Mouse (Mus musculus): ENCODE data around the gene Psmd5.
"Not testable (repeated sequence)": the region's sequence is repeated elsewhere in the genome, so short reads cannot be mapped to it uniquely, and the experiment has no call there.

Gene Psmd5

DNA sequence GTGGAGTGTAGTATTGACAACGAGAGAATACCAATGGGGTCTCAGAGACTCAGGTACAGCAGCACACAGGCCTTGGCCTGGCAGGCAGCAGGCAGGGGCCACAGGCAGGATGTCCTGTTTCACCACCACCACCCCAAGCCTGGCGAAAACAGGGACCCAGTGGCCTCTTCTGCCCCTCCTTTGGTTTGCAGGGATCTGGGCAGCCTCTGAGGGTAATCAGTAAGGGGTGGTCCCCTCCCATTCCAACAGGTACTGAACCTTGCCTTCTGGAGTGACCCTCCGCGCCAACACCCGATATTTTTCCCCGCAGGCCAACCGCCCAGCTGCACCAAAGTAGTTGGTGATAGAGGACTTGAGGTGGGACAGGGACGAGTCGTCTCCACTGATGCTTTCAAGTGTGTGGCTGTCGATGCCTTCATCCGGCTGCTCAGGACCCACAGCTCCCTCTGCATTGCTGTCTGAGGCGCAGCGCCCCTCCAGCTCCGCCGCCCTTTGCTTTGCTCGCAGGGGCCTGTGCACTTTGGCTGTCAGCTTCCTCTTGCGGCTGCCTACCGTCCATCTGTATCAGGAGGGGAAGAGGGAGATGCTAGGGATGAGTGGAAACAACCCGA lies 20.8 kb upstream of the Psmd5 start:
- DNase-seq = no peak

DNA sequence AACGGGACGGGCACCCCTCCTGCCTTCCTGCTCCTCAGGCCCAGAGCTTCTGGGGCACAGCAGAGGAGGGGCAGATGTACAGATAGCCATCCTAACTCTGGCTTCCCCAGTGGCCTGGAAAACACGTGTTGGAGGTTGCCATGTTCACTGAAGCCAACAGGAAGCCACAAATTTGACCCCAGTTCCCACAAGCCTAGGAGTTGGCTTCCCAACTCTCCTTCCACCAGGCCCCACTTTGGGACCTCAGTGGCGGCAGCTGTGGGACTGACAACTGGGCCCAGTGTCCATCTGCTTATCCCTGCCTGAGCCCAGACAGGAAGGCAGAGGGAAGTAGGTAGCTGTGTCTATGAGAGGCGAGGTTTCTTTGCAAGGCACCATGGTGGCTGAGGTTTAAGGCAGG lies 19.2 kb upstream of the Psmd5 start:
- no peak for DNase-seq

DNA sequence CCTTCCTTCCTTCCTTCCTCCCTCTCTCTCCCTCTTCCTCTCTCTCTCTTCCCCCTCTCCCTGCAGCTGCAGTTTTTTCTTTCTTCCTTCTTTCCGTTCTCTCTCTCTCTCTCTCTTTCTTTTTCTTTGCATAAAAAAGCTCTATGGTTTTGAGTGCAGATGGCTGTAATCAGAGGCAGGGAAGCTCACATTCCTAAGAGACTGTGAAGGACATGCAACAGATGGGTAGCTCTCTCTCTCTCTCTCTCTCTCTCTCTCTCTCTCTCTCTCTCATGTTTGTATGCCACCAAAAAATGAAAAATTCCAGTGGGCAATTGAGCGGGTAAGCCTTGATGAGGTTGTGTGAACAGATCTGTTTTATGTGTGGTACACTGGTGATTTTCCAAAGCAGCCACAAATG lies 9.4 kb upstream of the Psmd5 start:
- DNase-seq = no peak

DNA sequence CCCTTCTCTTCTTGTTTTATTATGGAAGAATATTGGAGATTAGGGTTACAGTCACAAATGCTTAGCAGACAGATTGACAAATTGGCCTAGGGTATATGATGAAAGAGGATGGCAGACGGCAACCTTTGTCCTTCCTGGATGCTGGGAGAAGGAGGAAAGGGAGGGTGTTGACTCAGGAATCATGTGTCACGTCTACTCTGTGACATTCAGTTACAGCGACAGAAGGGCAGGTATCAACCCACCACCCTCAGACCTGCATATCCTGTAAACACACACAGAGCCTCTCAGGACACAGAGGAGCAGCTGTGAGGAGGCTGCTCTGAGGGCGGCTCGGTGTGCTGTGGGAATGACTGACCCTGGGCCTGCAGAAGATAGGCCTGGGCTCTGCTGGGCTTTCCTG lies 8.4 kb upstream of the Psmd5 start:
- DNase-seq = no peak

DNA sequence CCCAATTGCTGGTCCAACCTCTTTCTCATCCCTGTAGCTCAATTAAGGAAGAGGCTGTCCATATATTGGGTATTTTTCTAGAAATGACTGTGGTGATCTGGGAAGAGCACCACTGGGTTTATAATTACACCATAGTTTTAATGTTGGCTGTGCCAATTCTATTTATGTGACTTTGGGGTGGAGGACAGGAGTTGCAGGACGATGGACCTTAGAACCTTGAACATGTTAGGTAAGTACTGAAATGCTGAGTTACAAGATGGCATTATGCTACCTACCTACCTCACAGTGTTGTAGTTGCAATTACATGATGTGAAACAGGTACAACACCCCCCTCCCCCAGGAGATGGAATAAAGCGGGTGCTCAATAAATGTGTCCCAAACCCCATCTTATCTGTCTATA lies 8.0 kb upstream of the Psmd5 start:
- DNase-seq = no peak

DNA sequence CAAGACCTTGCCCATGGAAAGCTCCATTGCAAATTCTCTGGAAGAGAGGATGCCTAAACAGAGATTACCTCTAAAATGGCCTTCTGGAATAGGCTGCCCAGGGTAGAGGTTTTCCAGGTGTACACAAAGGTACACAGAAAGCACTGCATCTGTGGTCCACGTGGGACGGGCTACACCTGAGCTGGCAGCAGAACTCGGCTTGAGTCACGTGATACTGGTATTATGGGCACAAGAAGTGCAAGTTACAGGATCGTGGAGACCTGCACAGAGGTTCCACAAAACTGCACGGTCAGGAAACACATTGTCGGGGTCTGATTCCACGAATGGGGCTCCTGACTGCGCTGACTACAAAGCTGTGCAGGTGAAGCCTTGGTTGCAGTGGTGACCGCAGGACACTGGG lies 5.3 kb upstream of the Psmd5 start:
- DNase-seq = no peak

DNA sequence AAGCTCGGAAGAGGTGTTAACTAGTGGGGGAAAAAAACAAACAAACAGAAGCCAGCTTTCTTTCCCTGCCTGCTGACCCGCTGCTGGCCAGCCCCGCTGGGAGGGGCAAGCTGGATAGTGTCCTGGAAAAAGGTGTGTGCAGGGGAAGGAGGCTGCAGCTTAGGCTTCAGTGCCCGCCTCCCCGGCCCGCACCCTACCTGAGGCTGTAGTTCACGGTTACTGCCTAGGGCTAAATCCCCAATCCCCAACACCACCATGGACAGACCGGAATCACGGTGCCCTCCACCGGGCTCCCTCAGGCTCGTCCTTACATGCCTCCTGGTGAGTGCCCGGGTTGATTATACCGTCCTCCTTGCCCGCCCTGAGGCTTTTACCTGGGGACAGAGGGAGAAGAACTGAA lies 497 bp downstream of the Psmd5 start, which contains the start of gene Cutal:
Gene Cutal (plus strand): TSS at position 126 of the 400 bp plus-strand sequence.
- DNase-seq = no peak

DNA sequence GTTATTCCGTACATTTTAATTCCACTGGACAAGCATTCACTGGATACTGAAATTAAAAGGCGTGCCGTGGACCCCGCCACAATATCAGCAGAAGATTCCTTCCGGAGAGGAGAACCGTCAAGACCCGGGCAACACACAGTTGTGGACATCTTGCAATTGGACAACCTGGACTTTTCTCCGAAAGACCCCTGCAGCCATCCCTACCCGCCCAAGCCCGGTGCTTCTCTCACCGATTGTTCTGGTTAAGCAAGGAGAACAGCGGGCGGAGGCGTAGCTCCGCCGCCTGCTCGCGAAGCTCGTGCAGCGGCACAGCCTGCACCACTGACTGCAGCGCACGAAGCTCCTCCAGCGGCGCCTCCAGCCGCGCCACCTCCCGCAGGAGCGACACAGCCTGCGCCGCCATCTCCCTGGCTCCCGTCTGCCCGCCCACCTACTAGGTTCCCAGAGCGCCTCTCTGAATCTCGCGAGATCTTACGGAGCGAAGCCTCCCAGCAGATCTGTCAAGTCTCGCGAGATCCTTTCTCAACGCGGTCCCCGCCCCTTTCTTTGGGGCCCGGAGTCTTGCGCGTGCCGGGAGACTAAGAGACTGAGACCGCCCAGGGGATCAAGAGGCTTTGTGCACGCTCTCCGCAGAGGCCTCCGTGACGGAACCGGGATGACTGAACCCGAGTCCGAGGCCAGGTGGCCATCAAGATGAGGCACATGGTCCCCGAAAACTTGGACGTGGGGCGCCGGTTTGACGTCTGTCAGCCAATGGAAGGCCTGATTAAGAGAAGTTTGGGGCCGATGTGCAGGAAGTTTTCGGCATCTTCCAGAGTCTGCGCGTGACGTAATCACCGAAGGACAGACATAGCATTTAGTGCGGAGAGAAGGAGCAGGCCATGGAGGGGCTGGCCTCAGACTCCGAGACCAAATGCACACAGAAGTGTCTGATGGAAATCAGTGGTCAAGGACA lies 4.0 kb downstream of the Psmd5 start:
- peak; percentile 82 for DNase-seq

DNA sequence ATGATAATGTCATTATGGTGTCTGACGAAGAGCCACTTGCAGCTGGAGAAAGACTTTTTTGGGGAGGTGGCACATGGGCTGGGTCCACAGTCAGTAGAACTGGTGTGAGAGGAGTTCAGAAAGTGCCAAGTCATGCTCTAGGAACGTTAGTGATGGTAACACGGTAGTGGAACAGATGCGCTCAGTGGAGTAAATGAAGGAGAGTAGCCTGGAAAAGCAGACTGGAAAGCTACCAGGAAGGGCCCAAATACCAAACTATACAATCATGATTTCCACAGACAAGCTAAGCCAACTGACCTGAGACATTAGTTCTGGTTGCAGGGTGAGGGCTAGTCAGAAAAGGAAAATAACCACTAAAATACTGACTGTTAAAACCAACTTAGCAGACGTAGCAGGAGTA lies 5.1 kb downstream of the Psmd5 start:
- no peak for DNase-seq

DNA sequence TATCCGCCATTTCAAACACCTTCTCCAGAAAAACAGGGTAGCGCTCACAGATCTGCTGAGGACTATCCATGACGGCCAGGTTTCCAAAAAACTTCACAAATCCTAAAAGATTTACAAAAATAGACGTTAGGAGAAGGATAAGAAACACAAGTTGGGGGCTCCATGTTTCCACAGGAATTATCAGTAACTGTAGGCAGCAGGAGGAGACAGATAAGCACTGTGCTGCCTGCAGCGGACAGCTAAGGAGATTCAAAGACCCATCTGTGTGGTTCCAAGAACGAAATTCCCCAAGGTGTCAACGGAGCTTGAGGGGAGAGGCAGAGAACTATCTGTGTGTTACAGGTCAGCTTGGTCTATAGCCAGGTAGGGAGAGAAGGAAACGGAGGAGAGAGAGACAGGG lies 17.0 kb downstream of the Psmd5 start:
- no peak for DNase-seq

DNA sequence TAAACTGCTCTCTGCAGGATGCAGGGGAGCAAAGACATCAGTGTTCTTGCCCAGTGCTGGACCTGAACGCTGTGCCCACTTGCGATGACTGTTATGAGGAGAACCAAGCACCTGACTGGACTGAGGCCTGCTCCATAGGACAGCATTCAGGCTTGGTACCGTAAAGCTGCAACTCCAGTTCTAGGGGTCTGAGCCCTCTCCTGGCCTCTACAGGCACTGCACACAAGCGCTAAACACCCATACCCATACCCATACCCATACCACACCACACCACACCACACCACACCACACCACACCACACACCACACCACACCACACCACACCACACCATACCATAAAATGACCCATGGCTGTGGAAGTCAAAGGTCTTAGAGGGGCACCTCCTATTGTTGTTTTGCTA lies 19.5 kb downstream of the Psmd5 start:
- DNase-seq = no peak

DNA sequence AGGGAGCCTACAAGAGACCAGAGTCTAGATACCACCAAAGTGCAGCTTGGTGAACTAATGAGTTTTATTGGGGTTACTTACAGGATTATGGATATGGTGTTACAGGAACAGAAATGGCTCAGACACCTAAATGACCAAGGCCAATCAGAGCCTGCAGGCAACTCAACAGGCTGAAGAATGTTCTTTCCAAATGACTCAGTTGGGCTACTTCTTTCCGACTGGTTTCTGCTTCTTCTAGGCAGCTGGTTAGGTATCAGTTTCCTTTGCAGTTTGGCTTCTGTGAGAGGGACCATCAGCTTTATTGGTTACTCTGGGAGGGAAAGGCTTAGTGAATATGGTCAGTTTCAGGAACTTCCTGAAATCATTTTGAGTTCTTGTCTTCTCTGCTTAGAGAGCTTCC lies 27.1 kb downstream of the Psmd5 start:
- no peak for DNase-seq

DNA sequence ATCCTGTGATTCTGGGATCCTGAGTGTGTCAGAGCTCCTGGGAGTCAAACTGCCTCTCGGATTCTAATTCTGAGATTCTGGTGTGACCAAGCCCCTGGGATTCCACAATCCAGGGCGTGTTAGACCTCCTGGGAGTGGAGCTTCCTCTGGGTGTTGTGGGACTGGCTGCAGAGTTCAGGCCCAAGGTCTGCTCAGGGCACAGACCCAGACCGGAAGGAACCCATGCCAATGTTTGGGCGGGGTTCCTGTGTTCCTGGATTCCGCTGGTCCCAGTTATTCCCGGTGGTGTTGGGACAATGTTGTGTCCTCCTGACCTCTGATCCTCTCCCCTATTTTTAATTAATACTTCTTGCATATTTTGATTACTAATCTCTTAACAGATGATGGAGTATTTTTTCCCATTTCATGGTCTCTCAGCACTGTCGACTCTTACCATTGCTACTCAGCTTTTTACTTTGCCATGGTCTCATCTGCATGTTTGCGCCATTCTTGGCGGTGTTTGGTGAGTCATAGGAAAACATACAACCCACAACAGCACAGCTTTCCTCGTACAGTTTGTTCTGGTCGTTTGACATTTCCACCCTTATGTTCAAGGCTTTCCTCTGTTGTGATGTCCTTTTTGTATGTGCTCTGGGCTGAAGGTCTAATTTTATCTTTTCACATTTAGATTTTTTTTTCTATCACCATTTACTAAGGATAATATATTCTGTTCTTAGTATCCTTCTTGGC lies 31.4 kb downstream of the Psmd5 start:
- no peak for DNase-seq

DNA sequence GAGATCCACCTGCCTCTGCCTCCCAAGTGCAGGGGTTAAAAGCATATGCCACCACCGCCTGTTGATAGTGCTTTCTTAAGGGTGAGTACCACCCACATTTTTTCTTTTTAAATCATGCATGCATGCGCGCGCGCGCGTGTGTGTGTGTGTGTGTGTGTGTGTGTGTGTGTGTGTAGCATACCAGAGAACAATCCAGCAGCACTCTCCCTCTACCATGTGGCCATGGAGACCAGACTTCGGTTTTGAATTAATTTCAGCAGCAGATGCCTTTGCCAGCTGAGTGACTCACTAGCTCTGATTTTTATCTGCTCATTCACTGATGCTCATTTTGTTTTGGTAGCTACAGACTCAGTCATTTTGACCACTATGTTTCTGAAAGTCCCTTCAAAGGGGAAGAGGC lies 33.1 kb downstream of the Psmd5 start:
- no peak for DNase-seq

DNA sequence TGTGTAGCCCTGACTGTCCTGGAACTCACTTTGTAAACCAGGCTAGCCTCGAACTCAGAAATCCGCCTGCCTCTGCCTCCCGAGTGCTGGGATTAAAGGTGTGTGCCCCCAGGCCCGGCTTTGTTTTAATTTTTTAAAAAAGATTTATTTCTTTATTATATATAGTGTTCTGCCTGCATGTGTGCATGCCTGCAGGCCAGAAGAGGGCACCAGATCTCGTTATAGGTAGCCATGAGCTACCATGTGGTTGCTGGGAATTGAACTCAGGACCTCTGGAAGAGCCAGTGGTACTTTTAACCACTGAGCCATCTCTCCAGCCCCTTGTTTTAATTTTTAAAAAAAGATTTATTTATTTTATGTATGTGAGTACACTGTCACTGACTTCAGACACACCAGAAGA lies 34.6 kb downstream of the Psmd5 start:
- not testable (repeated sequence) for DNase-seq

DNA sequence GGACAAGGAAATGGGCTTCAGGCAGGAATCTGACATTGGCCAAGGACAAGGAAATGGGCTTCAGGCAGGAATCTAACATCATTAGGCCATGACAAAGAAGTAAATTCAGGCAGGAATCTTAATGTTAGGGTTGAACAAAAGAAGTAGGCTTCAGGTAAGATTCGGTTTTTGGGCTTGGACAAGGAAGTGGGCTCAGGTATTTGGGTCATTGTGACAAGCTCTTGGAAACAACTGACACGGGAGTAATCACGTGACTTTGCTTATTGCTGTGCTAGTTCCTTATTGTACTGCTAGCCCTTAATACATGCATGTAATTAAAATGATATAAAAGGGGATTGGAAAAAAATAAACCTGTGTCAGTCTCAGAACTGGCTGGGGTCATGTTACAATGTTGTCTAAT lies 39.1 kb downstream of the Psmd5 start:
- DNase-seq = no peak

DNA sequence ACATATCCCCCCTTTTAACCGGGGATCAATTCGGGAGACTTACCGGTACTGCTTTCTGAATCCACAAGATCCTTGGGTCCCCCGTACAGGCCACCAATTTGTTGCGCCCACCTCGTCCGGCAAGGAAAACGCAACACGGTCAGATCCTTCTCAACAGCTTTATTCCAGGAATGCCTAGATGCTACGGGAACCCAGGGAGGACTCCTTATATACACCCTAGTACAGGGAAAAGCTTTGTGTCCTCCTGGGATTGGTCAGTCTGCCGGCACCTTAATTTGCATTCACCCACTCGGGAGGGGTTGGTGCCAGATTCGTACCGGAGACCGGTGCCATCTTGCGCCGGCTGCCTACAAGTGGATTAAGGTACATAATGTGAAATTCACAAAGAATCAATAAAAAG lies 41.1 kb downstream of the Psmd5 start:
- no peak for DNase-seq

DNA sequence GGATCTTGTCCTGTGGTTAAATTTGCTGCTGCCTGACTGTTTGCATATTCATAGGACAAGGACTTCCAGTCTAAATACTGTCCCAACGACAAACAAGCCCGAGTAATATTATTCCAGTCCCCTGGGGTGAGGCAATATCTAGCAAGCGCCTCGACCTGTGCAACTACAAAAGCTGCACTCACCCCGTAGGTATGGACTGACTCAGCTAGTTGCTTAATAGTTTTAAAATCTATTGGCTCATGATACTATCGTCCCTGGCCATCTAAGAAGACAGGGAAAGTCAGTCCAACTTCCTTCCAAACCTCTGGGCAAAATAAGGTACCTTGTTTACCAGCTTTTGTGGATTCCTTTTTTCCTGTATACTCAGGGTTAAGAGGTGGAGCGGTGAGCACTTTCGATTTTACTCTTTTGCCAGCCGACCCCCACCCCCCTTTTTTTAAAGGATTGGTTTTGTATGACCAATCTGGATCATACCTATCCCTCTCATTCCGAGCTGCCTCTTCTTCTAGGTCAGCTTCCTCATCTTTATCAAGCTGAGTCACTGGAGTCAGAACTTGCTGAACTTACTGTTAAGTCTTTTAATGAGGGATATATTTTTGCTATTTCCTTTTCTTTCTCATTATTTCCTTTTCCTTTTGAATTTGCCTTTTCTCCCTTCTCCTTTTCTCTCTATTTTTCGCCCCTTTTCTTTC lies 41.9 kb downstream of the Psmd5 start, which contains the start of gene Gm34653:
Gene Gm34653 (plus strand): TSS at position 242 of the 692 bp plus-strand sequence.
- not testable (repeated sequence) for DNase-seq

DNA sequence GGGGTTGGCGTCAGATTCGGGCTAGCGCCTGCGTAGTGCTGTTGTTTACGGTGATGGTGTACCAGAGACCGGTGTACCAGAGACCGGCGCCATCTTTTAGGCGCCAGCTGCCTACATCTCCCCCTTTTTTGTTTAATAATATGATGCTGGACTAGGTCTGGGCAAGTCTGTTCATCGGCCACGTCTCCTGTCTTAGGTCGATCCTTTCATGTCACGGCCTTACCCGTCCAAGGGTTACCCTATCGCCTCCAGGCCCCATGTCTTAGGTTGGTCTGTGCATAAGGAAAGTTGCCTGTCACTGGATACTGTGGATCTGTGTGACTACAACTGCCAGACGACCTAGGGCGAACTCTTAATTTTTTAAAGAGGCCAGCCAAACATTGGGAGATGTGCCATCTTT lies 44.7 kb downstream of the Psmd5 start:
- not testable (repeated sequence) for DNase-seq

DNA sequence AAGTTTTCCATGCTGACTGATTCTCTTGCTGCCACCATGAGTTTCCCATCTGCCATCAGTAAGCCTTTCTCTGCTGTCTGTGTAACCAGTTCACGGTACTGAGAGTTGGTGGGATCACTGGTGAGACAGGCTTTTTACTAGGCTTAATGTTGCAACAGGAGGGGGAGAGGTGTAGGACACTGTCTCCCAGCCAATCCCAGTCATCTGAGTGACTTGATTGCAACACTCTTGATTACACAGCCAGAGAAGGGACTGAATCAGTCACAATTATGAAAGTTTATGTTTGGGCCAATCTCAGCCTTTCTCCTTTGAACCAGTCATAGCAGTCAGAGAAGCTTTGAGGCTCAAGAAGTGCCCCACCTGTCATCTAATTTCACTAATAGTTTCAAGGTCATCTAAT lies 46.7 kb downstream of the Psmd5 start:
- DNase-seq = no peak

DNA sequence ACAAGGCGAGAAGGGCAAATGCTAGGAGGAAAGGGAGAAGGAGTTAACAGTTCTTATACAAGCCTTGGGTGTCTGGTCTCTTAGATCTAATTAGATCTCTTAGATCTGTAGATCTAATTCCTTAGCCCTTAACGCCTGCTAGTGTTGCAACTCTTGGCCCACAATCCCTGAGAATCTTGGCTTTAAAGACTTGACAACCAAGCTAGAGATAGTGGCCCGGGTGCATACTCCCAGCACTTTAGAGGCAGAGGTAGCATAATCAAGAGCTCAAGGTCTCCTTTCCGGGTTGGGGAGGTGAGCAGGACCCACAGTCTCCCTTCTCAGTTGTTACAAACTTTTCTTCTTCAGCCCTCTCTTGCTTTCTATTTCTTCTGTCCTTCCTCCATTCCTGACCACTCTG lies 47.2 kb downstream of the Psmd5 start:
- DNase-seq = no peak

DNA sequence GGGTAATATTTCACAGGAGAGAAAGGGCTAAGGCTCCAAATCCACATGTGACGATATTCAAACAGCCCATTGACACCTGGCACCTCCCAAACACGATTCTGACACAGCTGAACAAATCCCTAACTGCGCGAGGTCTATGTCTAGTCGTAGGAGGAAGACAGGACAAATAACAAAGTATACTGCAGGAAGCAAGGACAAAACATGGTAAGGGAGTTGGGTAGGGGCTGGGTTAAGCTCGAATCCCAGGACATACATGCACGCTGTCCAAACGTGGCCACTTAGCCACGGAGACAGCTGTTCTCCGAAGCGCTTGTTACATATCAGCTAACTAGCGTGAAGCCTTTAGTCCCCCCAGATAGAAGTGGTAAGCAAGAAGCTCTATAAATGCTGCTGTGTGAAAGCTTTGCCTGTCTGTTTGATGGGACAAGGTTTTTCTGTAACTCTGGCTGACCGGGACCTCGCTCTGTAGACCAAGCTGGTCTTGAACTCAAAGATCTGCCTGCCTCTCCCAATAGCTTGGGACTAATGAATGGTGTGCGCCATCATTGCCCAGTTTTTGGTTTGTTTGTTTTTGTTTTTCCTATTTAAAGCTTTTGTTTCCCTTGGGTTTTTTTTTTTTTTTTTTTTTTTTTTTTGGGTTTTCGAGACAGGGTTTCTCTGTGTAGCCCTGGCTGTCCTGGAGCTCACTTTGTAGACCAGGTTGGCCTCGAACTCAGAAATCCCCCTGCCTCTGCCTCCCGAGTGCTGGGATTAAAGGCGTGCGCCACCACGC lies 48.1 kb downstream of the Psmd5 start:
- no peak for DNase-seq

Measured in right cerebral cortex, postnatal 4 days (tissue).